Mouse (Mus musculus) C2C12 (cell line): ENCODE data around the gene Fau. TPM values are rescaled to one million over a fixed set of nuclear protein-coding genes. Genes with fewer than 3 reads are reported as not detected.
A peak's percentile ranks its signal among the peaks of the same experiment; 100 is the strongest.

Source experiments
- H3K27me3 ChIP-seq: one replicate; pipeline ENCODE4 v1.6.1; 2011; ENCODE audit not compliant: control insufficient read depth, insufficient read depth, insufficient read length
- H3K36me3 ChIP-seq: one replicate; pipeline ENCODE4 v1.6.1; 2011; ENCODE audit not compliant: control insufficient read depth, insufficient read depth
- H3K4me3 ChIP-seq: one replicate; pipeline ENCODE4 v1.5.1; 2011; ENCODE audit warnings: mild to moderate bottlenecking, control low read depth; ENCODE audit not compliant: poor library complexity, insufficient read depth, severe bottlenecking
- H3K79me2 ChIP-seq: one replicate; pipeline ENCODE4 v1.6.1; 2011; ENCODE audit not compliant: control insufficient read depth, insufficient read depth
- H3K79me3 ChIP-seq: one replicate; pipeline ENCODE4 v1.6.1; 2011; ENCODE audit warnings: low read depth, control low read depth
- H3ac ChIP-seq: one replicate; pipeline ENCODE3; 2011; ENCODE audit warnings: low read depth; ENCODE audit not compliant: control insufficient read depth, insufficient read length
- CEBPB ChIP-seq: IDR thresholded peaks from one replicate; pipeline ENCODE4 v1.6.1; 2011; ENCODE audit warnings: low read depth, mild to moderate bottlenecking, control low read depth, moderate library complexity
- CTCF ChIP-seq: IDR thresholded peaks from one replicate; pipeline ENCODE4 v1.5.1; 2011; ENCODE audit not compliant: control insufficient read depth, insufficient read depth, insufficient read length
- FOSL1 ChIP-seq: IDR thresholded peaks from one replicate; pipeline ENCODE4 v1.8.0; 2011; ENCODE audit warnings: mild to moderate bottlenecking, low read length; ENCODE audit not compliant: poor library complexity, insufficient read depth, severe bottlenecking
- MAX ChIP-seq: IDR thresholded peaks from one replicate; pipeline ENCODE4 v1.6.1; 2011; ENCODE audit warnings: mild to moderate bottlenecking, control low read depth
- MYOD1 ChIP-seq: IDR thresholded peaks from one replicate; pipeline ENCODE4 v1.6.1; 2011; ENCODE audit warnings: low read depth; ENCODE audit not compliant: control insufficient read depth, insufficient read length
- MYOG ChIP-seq: IDR thresholded peaks from one replicate; pipeline ENCODE4 v1.6.1; 2011; ENCODE audit not compliant: control insufficient read depth, insufficient read length; ENCODE audit errors: extremely low read depth
- USF1 ChIP-seq: IDR thresholded peaks from one replicate; pipeline ENCODE4 v1.6.1; 2011; ENCODE audit warnings: low read depth, mild to moderate bottlenecking, control low read depth, moderate library complexity
- polyA plus RNA-seq: library from polyadenylated mRNA; unstranded; fragments of >200 nt; fragmentation: generic; extraction: Trizol; gene quantifications from one replicate; pipeline ENCODE4 v1.2.1, GENCODE M21; 2012; ENCODE audit warnings: missing spikeins

Gene Fau
- polyA plus RNA-seq, 1 experiment, result 2,541 TPM

DNA sequence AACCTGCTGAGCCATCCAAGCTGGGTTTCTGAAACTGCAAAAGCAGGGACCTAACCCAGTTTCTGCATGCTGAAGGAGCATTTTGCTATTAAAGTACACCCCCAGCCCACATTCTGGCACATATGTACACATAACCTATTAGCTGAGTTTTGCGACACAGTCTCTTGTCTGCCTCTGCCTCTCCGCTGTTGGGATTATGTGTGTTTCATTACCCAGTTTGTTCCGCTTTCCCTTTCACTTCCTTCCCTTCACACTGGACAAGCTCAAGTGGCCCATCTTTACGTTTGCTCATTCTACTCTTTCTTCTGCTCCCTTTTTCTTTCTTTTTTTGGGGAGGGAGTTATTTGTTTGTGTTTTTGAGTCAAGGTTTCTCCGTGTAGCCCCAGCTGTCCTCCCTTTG, 16.2 kb downstream of the Fau start:
- no peaks in the 10 kb centered on the region for H3K27me3 ChIP-seq
- peaks cover 11% of the 10 kb centered on the region for H3K36me3 ChIP-seq
- peaks cover 7% of the 10 kb centered on the region for H3K79me3 ChIP-seq

GRCm38 (mm10) chr19:6076564-6077393, 19.1 kb downstream of the Fau start, which contains the start of gene Vps51:
Gene Vps51 (minus strand): TSS chr19:6077231.
- Histone ChIP-seq H3K4me3 (peak within 1 kb of the TSS; percentile 83), H3K79me2 (peaks cover 28% of the 10 kb centered on the region), H3K36me3 (peaks cover 14% of the 10 kb centered on the region), H3K27me3 (no peaks in the 10 kb centered on the region), H3K79me3 (peaks cover 7% of the 10 kb centered on the region), H3ac (peak within 1 kb of the TSS; percentile 87)
- TF ChIP-seq FOSL1, result no peak
- peak; percentile 37 for TF ChIP-seq MYOD1
- no peak for TF ChIP-seq MYOG
- peak; percentile 88 for TF ChIP-seq MAX
- TF ChIP-seq CEBPB, result no peak
- no peak for TF ChIP-seq USF1
- no peak for TF ChIP-seq CTCF

More for the DNA sequence above, 16.2 kb downstream of the Fau start:
- Histone ChIP-seq H3ac (no peak overlapping the region), H3K79me2 (peaks cover 28% of the 10 kb centered on the region), H3K4me3 (no peak overlapping the region)
- TF ChIP-seq CEBPB, result no peak
- no peak for TF ChIP-seq MYOG
- TF ChIP-seq FOSL1, result no peak
- no peak for TF ChIP-seq CTCF
- no peak for TF ChIP-seq MAX
- TF ChIP-seq MYOD1, result no peak
- no peak for TF ChIP-seq USF1

DNA sequence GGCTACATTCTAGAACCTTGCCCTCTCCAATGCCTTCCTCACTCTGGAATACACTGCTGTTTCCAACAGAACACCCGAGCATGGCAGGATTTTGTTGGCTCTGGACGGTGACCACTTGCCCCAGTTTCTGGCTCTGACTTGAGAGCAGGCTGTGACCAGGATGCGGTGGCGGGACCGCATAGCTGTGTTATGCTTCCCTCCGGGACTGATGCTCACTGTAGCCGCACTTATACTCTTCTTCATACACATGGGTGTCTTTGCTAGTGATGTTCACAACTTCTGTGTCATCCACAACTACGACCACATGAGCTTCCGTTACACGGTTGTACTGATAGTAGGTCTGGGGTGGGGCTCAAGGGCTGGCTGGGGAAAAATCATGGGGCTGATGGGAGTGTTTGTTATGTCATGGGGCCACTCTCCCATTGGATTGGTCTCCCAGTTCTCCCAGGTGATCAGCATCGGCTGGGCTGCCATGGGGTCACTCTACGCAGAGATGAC, 22.4 kb downstream of the Fau start, which contains the start of gene Tmem262:
TSS of gene Tmem262 (plus strand) at position 51 of the 498 bp plus-strand sequence.
- Histone ChIP-seq H3K79me2 (peaks cover 41% of the 10 kb centered on the region), H3K27me3 (no peaks in the 10 kb centered on the region), H3K79me3 (peaks cover 24% of the 10 kb centered on the region), H3K4me3 (no peak within 1 kb of the TSS), H3K36me3 (peaks cover 19% of the 10 kb centered on the region), H3ac (no peak within 1 kb of the TSS)
- TF ChIP-seq MYOD1 (no peak), CEBPB (no peak), USF1 (no peak), MYOG (no peak), MAX (no peak), FOSL1 (no peak), CTCF (no peak)

DNA sequence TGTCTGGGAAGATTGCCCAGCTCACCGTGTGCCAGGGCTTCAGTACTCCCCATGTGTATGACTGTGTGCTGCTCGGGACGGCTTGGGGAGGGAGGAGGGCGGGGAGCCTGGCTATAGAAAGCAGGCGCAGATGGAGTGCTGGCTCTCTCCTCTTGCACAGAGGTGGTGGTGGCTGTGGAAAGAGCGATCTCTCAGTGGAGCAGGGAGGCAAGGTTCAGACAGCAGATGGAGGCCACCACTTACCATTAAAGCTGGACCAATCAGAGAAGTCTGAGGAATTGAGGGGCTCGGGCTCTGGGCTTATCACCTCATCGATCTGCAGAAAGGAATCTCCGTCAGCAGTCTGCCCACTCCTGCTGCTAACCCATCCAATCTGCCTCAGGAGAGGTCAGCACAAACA, 24.5 kb downstream of the Fau start, which contains the start of gene Gm28374:
TSS of gene Gm28374 (minus strand) at position 101 of the 400 bp plus-strand sequence.
- Histone ChIP-seq H3K27me3 (no peaks in the 10 kb centered on the region), H3K36me3 (peaks cover 30% of the 10 kb centered on the region), H3K79me3 (peaks cover 27% of the 10 kb centered on the region)

GRCm38 (mm10) chr19:6084478-6085248, 27.0 kb downstream of the Fau start, which contains the start of the genes Zfpl1 and Cdca5:
Gene Zfpl1 (minus strand): TSS chr19:6084956.
Gene Cdca5 (plus strand): TSS chr19:6084983.
- TF ChIP-seq MYOD1 (no peak), MAX (peak; percentile 60), CEBPB (no peak), USF1 (no peak), CTCF (no peak)
- H3ac ChIP-seq, result peak within 1 kb of the TSS; percentile 96
- no peaks in the 10 kb centered on the region for H3K27me3 ChIP-seq
- H3K36me3 ChIP-seq, result peaks cover 49% of the 10 kb centered on the region
- peaks cover 36% of the 10 kb centered on the region for H3K79me3 ChIP-seq
- H3K4me3 ChIP-seq, result peak within 1 kb of the TSS; percentile 98
- H3K79me2 ChIP-seq, result peaks cover 70% of the 10 kb centered on the region

More for the DNA sequence above, 24.5 kb downstream of the Fau start, which contains the start of gene Gm28374:
- no peak for TF ChIP-seq MYOD1
- TF ChIP-seq MYOG, result no peak
- TF ChIP-seq CEBPB, result no peak
- no peak for TF ChIP-seq FOSL1
- TF ChIP-seq MAX, result no peak
- TF ChIP-seq CTCF, result no peak
- TF ChIP-seq USF1, result no peak
- Histone ChIP-seq H3K4me3 (no peak within 1 kb of the TSS), H3ac (no peak within 1 kb of the TSS), H3K79me2 (peaks cover 45% of the 10 kb centered on the region)
